Mouse (Mus musculus) intestine, embryonic 15.5 days (tissue): ENCODE results near the gene Rapsn. TPM values are rescaled to one million over a fixed set of nuclear protein-coding genes. Genes with fewer than 3 reads are reported as not detected.

Experiments used
- ATAC-seq: fragments of 200-750 bp; cut with Nextera tagmentation; 2 replicates; pipeline ENCODE4 v1.8.0; 2017; ENCODE audit warnings: moderate TSS enrichment, moderate library complexity
- H3K27ac ChIP-seq: fragments of 300-500 bp; sonication (generic); 2 replicates; pipeline ENCODE4 v1.5.1; 2015; ENCODE audit warnings: mild to moderate bottlenecking, inconsistent platforms
- H3K27me3 ChIP-seq: fragments of 300-500 bp; sonication (generic); replicated peaks from 2 replicates; pipeline ENCODE4 v1.6.1; 2015; ENCODE audit warnings: inconsistent platforms
- H3K36me3 ChIP-seq: fragments of 300-500 bp; sonication (generic); 2 replicates; pipeline ENCODE4 v1.6.1; 2015; ENCODE audit warnings: inconsistent platforms
- H3K4me1 ChIP-seq: fragments of 300-500 bp; sonication (generic); replicated peaks from 2 replicates; pipeline ENCODE4 v1.6.1; 2015; ENCODE audit warnings: inconsistent platforms
- H3K4me2 ChIP-seq: fragments of 300-500 bp; sonication (generic); replicated peaks from 2 replicates; pipeline ENCODE4 v1.6.1; 2015; ENCODE audit warnings: mild to moderate bottlenecking, inconsistent platforms
- H3K4me3 ChIP-seq: fragments of 300-500 bp; sonication (generic); replicated peaks from 2 replicates; pipeline ENCODE4 v1.5.1; 2015; ENCODE audit warnings: inconsistent platforms
- H3K9ac ChIP-seq: fragments of 300-500 bp; sonication (generic); 2 replicates; pipeline ENCODE4 v1.6.1; 2015; ENCODE audit warnings: inconsistent platforms
- H3K9me3 ChIP-seq: fragments of 300-500 bp; sonication (generic); 2 replicates; pipeline ENCODE4 v1.6.1; 2016; ENCODE audit warnings: inconsistent platforms
- WGBS: fragments of 180-500 bp; shearing (Covaris S2); methylation state at CpG from one replicate; pipeline ENCODE4 v1.1.7; 2015; 5-methylcytosine and 5-hydroxymethylcytosine counted together
- polyA plus RNA-seq: library from polyadenylated mRNA; unstranded; fragments of >200 nt; fragmentation: Nextera tagmentation; extraction: Ambion mirVana; gene quantifications from 2 replicates; pipeline ENCODE4 v1.2.1, GENCODE M21; 2015

The Rapsn gene
- polyA plus RNA-seq, 1 experiment from 2014 or later = 1.2 TPM

DNA sequence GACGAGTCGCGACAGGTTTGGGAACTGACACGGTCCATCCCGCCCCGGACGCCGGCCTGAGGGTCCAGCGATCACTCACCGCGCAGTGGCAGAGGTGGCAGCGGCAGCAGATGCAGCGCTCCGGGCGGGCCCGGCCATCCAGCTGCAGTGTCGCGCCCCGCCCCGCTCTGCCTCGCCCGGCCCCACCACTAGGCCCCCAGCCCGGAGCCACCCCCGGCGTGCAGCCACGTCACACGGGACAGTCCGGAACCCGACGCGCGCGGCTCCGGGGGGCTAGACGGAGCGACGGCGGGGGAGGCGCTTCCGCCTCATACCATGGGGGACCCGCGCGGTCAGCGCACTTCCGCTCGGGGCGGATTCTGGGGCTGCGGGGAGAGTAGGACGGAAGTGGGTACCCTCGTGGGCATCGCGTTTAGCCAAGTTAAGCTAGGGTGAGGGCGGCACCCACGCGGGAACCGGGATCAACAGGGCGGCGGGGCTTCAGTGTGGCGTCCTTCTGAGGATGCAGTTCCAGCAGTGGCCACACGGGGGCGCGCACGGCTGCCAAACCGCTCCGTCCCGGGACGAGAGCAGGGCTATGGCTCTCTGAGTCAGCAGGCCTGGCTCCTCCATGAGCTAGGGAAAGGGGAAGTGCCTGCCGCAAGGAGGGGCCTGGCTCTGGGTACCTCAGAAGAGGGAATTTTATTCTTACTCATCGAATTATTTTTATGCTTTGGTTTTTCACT lies 34.8 kb downstream of the Rapsn start, which contains the start of gene Slc39a13:
Slc39a13 (minus strand) TSS at position 342 of the 725 bp plus-strand sequence.
- Histone ChIP-seq H3K9me3 (no peaks in the 10 kb centered on the region), H3K4me3 (peak within 1 kb of the TSS; percentile 61), H3K36me3 (peaks cover 11% of the 10 kb centered on the region; the same call in 1 of the 2 replicates), H3K27ac (peak within 1 kb of the TSS; percentile 86), H3K4me2 (peak within 1 kb of the TSS; percentile 76), H3K27me3 (no peaks in the 10 kb centered on the region), H3K4me1 (peaks cover 19% of the 10 kb centered on the region), H3K9ac (peak within 1 kb of the TSS; percentile 54)
- WGBS = under 1% methylated on average over 68 of the region's 69 CpGs
- peak; percentile 98 for ATAC-seq

DNA sequence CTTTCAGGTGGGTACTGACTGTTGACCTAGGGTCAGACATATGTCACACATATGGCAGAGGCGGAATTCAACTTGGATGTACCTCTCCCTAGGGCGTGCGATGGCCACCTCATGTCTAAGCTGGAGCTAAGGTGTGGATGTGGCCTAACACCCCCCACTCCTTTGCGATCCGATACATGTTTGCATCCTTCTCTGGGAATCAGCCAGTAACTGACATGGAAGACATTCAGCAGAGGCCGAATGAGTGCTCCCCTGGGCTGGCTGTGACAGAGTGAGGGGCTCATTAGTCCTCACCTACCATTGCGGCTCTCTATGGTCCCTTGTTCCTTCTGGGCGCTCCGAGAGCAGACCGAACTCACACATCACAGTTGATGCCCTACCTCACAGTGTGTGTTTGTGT lies 35.6 kb downstream of the Rapsn start:
- 81% methylated on average over 10 of the region's 10 CpGs for WGBS

DNA sequence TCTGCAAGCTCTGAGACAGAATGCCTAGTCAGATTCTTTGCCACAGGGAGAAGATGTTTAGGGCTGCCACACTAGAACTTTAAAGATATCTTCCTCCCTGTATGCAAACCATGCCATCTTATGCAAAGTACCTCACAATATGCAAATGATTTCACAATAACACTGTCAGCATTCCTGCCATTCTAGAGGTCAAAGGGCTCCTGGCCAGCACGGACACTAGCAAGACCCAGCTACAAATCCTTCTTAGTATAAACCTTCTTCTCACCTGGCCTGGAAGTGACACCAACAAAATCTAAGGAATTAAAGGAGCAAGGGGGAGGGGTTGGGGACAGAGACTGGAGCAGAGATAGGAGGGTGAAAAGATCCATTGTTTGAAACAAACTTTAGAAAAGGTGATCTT lies 36.7 kb downstream of the Rapsn start:
- H3K4me2 ChIP-seq = no peak overlapping the region
- no peak overlapping the region for H3K9ac ChIP-seq
- peaks cover under 1% of the 10 kb centered on the region; the same call in 1 of the 2 replicates for H3K36me3 ChIP-seq
- no peak overlapping the region for H3K4me3 ChIP-seq
- H3K9me3 ChIP-seq = no peaks in the 10 kb centered on the region
- WGBS = 24% methylated on average over 1 of the region's 1 CpGs
- ATAC-seq = no peak
- no peaks in the 10 kb centered on the region for H3K27me3 ChIP-seq
- H3K27ac ChIP-seq = no peak overlapping the region
- peaks cover 19% of the 10 kb centered on the region for H3K4me1 ChIP-seq

More for the DNA sequence above, 35.6 kb downstream of the Rapsn start:
- no peaks in the 10 kb centered on the region for H3K9me3 ChIP-seq
- H3K36me3 ChIP-seq = peaks cover 9% of the 10 kb centered on the region; the same call in 1 of the 2 replicates
- H3K4me1 ChIP-seq = peaks cover 19% of the 10 kb centered on the region
- no peak for ATAC-seq
- H3K4me3 ChIP-seq = peak overlapping the region; percentile 61
- peak overlapping the region; percentile 76 for H3K4me2 ChIP-seq
- H3K9ac ChIP-seq = peak overlapping the region; percentile 54
- no peaks in the 10 kb centered on the region for H3K27me3 ChIP-seq
- H3K27ac ChIP-seq = peak overlapping the region; percentile 86; the same call in 1 of the 2 replicates

DNA sequence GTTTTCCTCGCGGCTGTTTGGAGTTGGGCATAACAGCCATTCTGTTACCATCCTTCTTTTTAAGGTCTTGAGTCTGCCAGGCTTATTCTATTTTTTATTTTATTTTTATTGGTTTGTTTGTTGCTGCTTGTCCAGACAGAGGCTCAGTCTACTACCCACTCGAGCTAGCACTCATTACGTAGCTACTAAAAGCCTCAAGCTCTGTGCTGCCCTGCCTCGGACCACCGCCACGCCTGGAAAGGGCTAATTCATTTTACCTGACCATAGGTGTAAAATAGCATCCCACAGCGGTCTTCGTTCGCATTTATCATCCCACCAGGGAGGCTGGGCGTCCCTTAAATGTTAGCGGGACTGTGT lies 42.5 kb downstream of the Rapsn start:
- Histone ChIP-seq H3K4me3 (peak overlapping the region; percentile 49), H3K9me3 (no peaks in the 10 kb centered on the region), H3K27ac (no peak overlapping the region), H3K4me2 (peak overlapping the region; percentile 95), H3K27me3 (no peaks in the 10 kb centered on the region), H3K9ac (peak overlapping the region; percentile 63; the same call in 1 of the 2 replicates), H3K4me1 (peaks cover 2% of the 10 kb centered on the region), H3K36me3 (no peaks in the 10 kb centered on the region)
- ATAC-seq = no peak
- WGBS = 19% methylated on average over 12 of the region's 12 CpGs

DNA sequence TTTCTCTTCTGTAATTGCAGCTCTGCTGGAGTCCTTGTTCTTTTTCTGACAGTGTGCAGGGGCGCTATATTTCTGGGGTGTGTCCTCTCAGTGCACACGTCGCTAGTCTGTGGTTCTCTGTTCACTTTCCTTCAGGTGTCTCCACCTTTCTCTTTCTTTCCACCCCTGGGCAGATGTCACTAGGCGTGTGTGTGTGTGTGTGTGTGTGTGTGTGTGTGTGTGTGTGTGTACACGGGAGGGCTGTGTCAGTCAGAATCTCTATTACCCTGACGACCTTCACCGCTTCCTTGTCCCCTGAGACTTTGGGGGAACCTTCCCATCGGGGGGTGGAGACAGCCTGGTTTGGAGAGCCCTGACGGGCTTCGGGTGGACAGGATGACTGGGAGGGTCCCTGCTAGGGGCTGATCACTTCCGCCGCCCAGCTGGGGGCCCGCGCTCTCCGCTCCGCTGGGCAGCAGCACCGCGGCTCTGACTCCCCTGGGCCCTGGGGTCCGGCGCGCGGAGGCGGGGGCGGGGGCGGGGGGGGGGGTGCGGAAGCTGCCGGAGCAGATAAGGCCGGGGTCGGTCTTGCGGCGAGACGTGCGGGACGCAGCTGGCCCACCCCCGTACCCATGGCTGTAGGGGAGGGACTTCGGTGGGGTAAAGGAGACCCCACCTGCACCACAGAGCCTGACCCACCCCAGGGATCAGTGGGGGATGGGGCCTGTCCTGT lies 43.0 kb downstream of the Rapsn start:
- Histone ChIP-seq H3K4me1 (peaks cover 2% of the 10 kb centered on the region), H3K36me3 (no peaks in the 10 kb centered on the region), H3K27me3 (no peaks in the 10 kb centered on the region), H3K9ac (peak overlapping the region; percentile 63), H3K9me3 (no peaks in the 10 kb centered on the region), H3K4me2 (peak overlapping the region; percentile 95), H3K27ac (no peak overlapping the region), H3K4me3 (peak overlapping the region; percentile 49)
- WGBS = 1% methylated on average over 27 of the region's 36 CpGs
- peak; percentile 82 for ATAC-seq

DNA sequence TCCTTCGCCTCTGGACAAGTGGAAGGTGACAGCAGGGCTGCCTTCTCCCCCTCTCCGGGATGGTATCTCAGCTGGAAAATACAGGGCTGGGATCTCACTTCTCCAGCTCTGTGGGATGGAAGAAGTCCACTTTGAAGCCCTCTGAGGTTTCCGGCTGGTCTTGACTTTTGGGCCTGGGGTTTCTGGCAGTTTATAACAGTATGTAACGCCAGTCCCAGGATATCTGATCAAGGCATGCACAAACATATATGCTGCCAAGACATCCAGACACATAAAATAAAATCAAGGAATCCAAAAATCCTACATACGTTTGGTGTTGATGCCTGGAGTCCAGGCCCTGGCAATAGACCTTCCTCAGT lies 43.6 kb downstream of the Rapsn start:
- WGBS = 27% methylated on average over 5 of the region's 5 CpGs
- Histone ChIP-seq H3K4me1 (peaks cover 2% of the 10 kb centered on the region), H3K9ac (peak overlapping the region; percentile 63), H3K4me3 (peak overlapping the region; percentile 49), H3K36me3 (no peaks in the 10 kb centered on the region), H3K27ac (no peak overlapping the region), H3K27me3 (no peaks in the 10 kb centered on the region), H3K9me3 (no peaks in the 10 kb centered on the region), H3K4me2 (peak overlapping the region; percentile 95)
- ATAC-seq = no peak

DNA sequence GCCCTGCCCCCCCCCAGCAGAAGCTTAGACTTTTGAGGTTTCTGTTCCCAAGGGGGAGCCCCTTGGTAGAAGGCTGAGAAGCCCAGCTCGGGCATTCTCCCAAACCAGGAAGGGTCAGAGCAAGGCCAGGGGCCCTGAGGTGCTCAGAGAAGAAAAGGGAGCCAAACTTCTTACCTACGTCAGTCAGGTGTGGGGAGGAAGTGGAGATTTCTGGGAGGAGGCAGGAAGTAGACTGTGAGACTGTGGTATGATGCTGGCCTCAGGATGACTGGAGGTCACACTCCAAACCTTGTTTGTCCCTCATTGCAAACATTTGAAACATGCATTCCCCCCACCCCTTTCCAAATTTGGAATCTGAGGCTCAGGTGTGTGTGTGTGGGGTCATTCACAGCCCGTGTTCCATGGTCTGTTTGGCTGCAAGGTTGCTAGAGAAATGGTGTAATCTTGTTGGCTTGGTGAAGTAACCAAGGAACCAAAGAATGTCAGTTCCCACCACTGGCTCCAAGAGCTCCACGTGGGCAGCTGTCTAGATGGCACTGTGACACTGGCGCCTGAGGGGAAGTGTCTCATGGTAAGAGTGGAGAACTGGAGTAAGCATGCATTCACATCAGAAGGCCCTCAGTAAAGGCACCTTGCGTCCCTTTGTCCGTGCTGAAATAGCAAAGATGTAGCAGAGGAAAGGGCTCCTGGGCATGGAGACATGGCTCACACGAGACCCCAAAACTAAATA lies 45.5 kb downstream of the Rapsn start:
- H3K27me3 ChIP-seq = no peaks in the 10 kb centered on the region
- no peak for ATAC-seq
- no peaks in the 10 kb centered on the region for H3K9me3 ChIP-seq
- 67% methylated on average over 8 of the region's 8 CpGs for WGBS
- no peak overlapping the region for H3K27ac ChIP-seq
- H3K4me2 ChIP-seq = no peak overlapping the region
- H3K36me3 ChIP-seq = no peaks in the 10 kb centered on the region
- H3K4me3 ChIP-seq = no peak overlapping the region
- H3K9ac ChIP-seq = no peak overlapping the region
- peaks cover 2% of the 10 kb centered on the region for H3K4me1 ChIP-seq

DNA sequence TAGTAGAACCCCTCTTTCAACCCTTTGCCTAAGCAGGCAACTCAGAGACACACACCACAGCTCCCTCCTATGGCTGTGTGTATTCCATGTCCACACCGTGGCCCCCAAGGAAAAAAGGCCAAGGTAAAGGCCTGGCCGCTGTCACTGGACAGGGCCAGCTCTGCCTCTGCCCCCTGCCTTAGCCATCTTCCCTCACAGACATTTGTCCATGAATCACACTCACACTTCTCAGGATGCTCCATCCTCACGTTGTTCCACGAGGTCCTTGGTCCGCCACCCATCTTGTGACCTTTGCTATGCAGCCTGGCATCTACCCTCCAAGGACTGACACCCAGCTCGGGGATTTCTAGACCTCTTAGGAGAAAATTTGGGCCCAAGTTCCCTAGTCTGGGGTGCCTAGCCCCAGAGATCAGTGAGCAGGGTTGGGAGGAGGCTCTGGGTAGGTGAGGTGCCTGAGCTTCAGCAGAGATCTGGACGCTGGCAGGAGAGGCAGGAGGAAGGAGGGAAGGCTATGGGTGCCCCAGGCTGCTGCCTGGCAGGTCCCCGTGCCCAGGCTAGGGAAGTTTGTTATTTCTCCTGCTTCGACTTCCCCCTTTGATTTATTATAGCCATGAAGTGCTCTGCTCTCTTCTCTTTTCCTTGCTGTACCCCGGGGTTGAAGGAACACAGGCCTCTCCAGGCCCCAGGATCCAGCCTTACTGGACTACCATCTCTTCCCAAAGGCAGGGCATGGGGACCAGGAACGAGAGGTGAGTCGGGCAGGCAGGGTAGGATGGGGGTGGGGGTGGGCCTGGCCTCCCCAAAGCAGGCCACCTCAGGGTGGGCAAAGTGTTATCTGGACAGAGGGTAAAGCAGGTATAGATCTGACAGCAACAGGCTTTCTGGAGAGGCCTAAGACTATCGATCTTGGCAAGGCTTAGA lies 46.6 kb downstream of the Rapsn start, which contains the start of gene Spi1:
Spi1 (plus strand) TSS at position 616 of the 921 bp plus-strand sequence.
- Histone ChIP-seq H3K27ac (no peak within 1 kb of the TSS), H3K27me3 (no peaks in the 10 kb centered on the region), H3K36me3 (no peaks in the 10 kb centered on the region), H3K4me2 (no peak within 1 kb of the TSS), H3K4me1 (peaks cover 2% of the 10 kb centered on the region), H3K9me3 (no peaks in the 10 kb centered on the region), H3K9ac (no peak within 1 kb of the TSS), H3K4me3 (no peak within 1 kb of the TSS)
- 76% methylated on average over 13 of the region's 13 CpGs for WGBS
- ATAC-seq = no peak

DNA sequence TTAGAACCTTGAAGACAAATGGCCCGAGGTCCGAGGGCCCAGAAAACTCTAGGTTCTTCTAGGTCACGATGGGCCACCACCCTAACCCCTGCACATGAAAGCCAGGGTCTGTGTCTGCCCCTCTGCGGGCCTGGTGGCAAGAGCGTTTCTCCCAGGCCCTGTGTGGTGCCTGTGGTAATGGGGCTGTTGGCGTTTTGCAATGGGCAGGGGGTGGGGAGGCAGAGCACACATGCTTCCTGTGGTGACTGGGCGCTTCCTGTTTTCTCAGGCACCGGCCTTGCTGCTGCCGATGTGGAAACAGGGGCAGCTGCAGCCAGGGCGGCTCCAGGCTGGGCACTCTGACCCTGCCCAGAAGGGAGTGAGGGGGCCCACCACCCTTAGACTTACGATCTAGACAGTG lies 47.4 kb downstream of the Rapsn start:
- Histone ChIP-seq H3K9me3 (no peaks in the 10 kb centered on the region), H3K4me2 (no peak overlapping the region), H3K36me3 (no peaks in the 10 kb centered on the region), H3K27ac (no peak overlapping the region), H3K27me3 (no peaks in the 10 kb centered on the region), H3K4me1 (peaks cover 2% of the 10 kb centered on the region), H3K4me3 (no peak overlapping the region), H3K9ac (no peak overlapping the region)
- WGBS = 62% methylated on average over 11 of the region's 11 CpGs
- peak; percentile 8; the same call in 1 of the 2 replicates for ATAC-seq

DNA sequence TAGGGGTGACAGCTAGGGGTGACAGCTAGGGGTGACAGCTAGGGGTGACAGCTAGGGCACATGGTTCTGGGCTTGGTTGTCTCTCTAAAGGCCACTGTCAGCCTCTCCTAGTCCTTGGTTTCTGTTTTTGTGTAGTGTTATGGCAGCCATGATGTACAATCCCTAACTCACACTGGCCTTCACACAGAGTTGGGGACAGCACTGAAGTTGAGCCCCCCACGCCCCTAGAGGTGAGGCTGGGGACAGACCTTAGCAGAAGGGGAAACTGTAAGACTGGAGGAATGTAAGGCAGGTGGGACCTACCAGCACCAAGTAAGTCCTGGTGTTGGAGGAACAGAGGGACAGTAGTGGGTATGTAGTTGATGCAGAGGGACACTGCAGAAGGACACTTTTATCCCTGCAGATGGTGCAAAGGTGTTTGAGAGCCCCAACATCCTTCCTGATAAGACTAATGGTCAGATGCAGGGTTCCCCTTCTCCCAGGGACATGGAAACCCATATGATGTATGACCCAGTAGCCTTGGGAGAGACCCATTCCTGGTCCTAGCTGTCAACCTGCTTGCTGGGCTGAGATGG lies 48.0 kb downstream of the Rapsn start:
- no peaks in the 10 kb centered on the region for H3K36me3 ChIP-seq
- ATAC-seq = no peak
- H3K27me3 ChIP-seq = no peaks in the 10 kb centered on the region
- no peak overlapping the region for H3K4me3 ChIP-seq
- H3K9ac ChIP-seq = no peak overlapping the region
- H3K4me1 ChIP-seq = peaks cover 2% of the 10 kb centered on the region
- 57% methylated on average over 1 of the region's 1 CpGs for WGBS
- no peaks in the 10 kb centered on the region for H3K9me3 ChIP-seq
- no peak overlapping the region for H3K4me2 ChIP-seq
- H3K27ac ChIP-seq = no peak overlapping the region

DNA sequence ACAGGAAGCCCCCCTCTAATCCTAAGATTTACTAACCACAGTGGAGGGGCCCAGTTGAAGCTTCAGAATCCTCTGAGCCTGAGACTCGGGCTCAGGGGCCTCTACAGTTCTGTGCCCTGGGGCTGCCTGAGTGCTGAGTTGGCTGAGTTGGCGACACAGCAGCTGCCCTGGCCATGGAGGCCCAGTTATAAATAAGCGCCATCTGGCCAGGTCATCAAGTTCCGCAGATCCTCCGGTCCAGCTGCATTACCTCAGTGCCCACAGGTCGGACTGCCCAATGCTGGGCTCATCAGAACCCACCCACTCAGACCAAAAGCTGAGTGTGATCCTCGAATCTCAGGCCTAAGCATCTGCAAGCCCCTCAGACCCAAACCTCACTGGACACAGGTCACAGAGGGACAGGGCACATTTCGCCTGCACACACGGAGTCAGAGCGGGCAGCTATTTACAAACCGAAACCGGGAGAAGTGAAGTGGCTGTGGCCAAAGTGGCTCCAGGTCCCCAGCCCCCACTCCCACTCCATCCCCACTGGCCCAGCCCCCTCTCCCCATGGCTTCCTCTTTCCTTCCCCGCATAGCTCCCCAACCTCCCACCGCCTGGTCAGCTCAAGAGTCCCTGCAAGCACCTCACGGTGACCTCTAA lies 48.9 kb downstream of the Rapsn start:
- no peak overlapping the region for H3K9ac ChIP-seq
- no peaks in the 10 kb centered on the region for H3K36me3 ChIP-seq
- H3K4me1 ChIP-seq = no peaks in the 10 kb centered on the region
- 79% methylated on average over 15 of the region's 15 CpGs for whole genome bisulfite sequencing
- H3K9me3 ChIP-seq = no peaks in the 10 kb centered on the region
- H3K4me2 ChIP-seq = no peak overlapping the region
- no peak overlapping the region for H3K27ac ChIP-seq
- H3K27me3 ChIP-seq = no peaks in the 10 kb centered on the region
- ATAC-seq = no peak
- no peak overlapping the region for H3K4me3 ChIP-seq
